Mouse (Mus musculus) lung, embryonic 14.5 days (tissue): ENCODE data around the gene Olfr732. TPM values are rescaled to one million over a fixed set of nuclear protein-coding genes. Genes with fewer than 3 reads are reported as not detected.

ENCODE experiments used
- ATAC-seq: fragments of 200-750 bp; cut with Nextera tagmentation; 2 replicates; pipeline ENCODE4 v1.8.0; 2017; ENCODE audit warnings: mild to moderate bottlenecking, moderate TSS enrichment, moderate library complexity; ENCODE audit not compliant: insufficient read depth
- DNase-seq: peaks from one replicate; pipeline ENCODE4 v3.0.0-alpha.2; 2015
- H3K27ac ChIP-seq: fragments of 300-500 bp; sonication (generic); 2 replicates; pipeline ENCODE4 v1.5.1; 2014; ENCODE audit warnings: low read depth, mild to moderate bottlenecking, moderate library complexity
- H3K27me3 ChIP-seq: fragments of 300-500 bp; sonication (generic); 2 replicates; pipeline ENCODE4 v1.6.1; 2014; ENCODE audit warnings: low read length, control low read depth; ENCODE audit not compliant: insufficient read depth
- H3K36me3 ChIP-seq: fragments of 300-500 bp; sonication (generic); 2 replicates; pipeline ENCODE4 v1.6.1; 2014; ENCODE audit warnings: control low read depth; ENCODE audit not compliant: insufficient read depth
- H3K4me1 ChIP-seq: fragments of 300-500 bp; sonication (generic); 2 replicates; pipeline ENCODE4 v1.6.1; 2014; ENCODE audit warnings: antibody characterized with exemption, control low read depth; ENCODE audit not compliant: insufficient read depth
- H3K4me2 ChIP-seq: fragments of 300-500 bp; sonication (generic); 2 replicates; pipeline ENCODE4 v1.6.1; 2014; ENCODE audit warnings: mild to moderate bottlenecking
- H3K4me3 ChIP-seq: fragments of 300-500 bp; sonication (generic); 2 replicates; pipeline ENCODE4 v1.5.1; 2014; ENCODE audit warnings: low read depth, low read length
- H3K9ac ChIP-seq: fragments of 300-500 bp; sonication (generic); 2 replicates; pipeline ENCODE4 v1.6.1; 2014
- H3K9me3 ChIP-seq: fragments of 300-500 bp; sonication (generic); 2 replicates; pipeline ENCODE4 v1.6.1; 2016; ENCODE audit warnings: low read depth, low read length, control low read depth
- CTCF ChIP-seq: IDR thresholded peaks from 2 replicates; pipeline ENCODE4 v1.5.1; 2016; ENCODE audit warnings: antibody characterized with exemption, low read depth
- WGBS: fragments of 180-500 bp; shearing (Covaris S2); extraction: QIAGEN DNeasy Blood & Tissue Kit; methylation state at CpG from one replicate; pipeline ENCODE4 v1.1.7; 2014; 5-methylcytosine and 5-hydroxymethylcytosine counted together
- polyA plus RNA-seq: library from polyadenylated mRNA; unstranded; fragments of >200 nt; fragmentation: Nextera tagmentation; extraction: Ambion mirVana; gene quantifications from 2 replicates; pipeline ENCODE4 v1.2.1, GENCODE M21; 2014

Gene Olfr732
- not detected in 2 replicates for polyA plus RNA-seq

DNA sequence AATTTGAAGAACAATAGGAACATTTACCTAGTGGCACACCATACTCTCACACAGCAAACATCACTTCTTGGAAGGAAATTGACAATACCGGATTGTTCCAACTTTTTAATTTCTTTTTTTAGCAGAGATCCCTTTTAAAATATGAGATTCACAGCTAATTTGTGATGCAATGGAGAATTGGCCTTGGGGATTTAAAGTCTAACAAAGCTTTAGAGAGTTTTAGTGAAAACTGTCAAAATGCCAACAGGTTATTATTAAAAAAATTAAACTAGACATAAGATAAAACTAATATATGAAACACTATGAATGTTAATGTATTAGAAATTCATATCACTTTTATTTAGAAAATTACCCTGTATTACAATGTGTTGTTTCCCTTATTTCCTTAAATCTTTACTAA is at the start of gene Olfr732:
Gene Olfr732 (minus strand): TSS at position 101 of the 400 bp plus-strand sequence.
- Histone ChIP-seq H3K36me3 (no peaks in the 10 kb centered on the region), H3K27me3 (no peaks in the 10 kb centered on the region), H3K4me2 (no peak within 1 kb of the TSS), H3K9ac (no peak within 1 kb of the TSS), H3K9me3 (no peaks in the 10 kb centered on the region), H3K4me3 (no peak within 1 kb of the TSS), H3K4me1 (no peaks in the 10 kb centered on the region), H3K27ac (no peak within 1 kb of the TSS)
- 86% methylated on average over 1 of the region's 1 CpGs for WGBS
- TF ChIP-seq CTCF = no peak
- ATAC-seq = no peak
- DNase-seq = no peak

DNA sequence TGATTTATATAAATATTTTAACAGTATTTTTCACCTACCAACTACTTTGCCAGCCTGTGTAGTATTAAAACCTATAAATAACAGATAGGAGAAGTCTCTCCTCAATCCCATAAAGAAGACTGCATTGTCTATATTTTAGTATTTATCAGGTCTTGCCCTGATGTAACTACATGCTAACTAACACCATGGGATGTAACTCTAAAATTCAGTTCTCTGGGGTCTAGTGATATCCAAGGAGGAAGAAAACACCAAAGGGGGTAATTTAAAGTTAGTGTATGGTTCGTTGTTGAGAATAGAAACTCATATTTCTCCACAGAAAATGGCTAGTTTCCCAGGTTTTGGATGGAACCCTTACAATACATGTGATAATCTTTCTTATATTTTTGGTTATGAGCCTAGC is 42.7 kb upstream of the Olfr732 start, which contains the start of gene Olfr734:
Gene Olfr734 (minus strand): TSS at position 101 of the 400 bp plus-strand sequence.
- TF ChIP-seq CTCF = no peak
- DNase-seq = no peak
- 58% methylated on average over 1 of the region's 1 CpGs for WGBS
- ATAC-seq = no peak
- no peaks in the 10 kb centered on the region for H3K27me3 ChIP-seq
- H3K4me3 ChIP-seq = no peak within 1 kb of the TSS
- H3K36me3 ChIP-seq = no peaks in the 10 kb centered on the region
- H3K4me1 ChIP-seq = no peaks in the 10 kb centered on the region
- H3K9ac ChIP-seq = no peak within 1 kb of the TSS
- H3K9me3 ChIP-seq = no peaks in the 10 kb centered on the region; the same call in 1 of the 2 replicates
- H3K4me2 ChIP-seq = no peak within 1 kb of the TSS
- no peak within 1 kb of the TSS for H3K27ac ChIP-seq

DNA sequence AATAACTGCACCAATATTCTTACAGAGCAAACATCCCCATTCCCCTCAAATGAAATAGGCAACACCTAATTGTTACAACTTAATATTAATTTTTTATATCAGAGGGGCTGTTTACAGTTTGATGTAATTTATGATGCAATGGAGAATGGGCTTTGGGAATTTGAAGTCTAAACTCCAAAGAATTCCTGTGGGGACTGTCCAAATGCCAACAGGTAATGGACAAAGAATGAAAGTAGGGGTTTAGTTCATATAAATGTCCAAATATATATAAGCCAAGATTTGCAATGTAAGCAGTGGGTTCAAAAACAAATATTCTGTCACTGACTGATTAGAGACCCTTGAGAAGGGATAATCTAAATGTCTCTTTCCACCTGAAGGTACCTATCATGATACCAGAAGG is 17.4 kb upstream of the Olfr732 start, which contains the start of gene Olfr733:
Gene Olfr733 (minus strand): TSS at position 101 of the 400 bp plus-strand sequence.
- Histone ChIP-seq H3K4me3 (no peak within 1 kb of the TSS), H3K9me3 (no peaks in the 10 kb centered on the region), H3K4me1 (no peaks in the 10 kb centered on the region), H3K27ac (no peak within 1 kb of the TSS), H3K27me3 (no peaks in the 10 kb centered on the region), H3K9ac (no peak within 1 kb of the TSS), H3K36me3 (no peaks in the 10 kb centered on the region), H3K4me2 (no peak within 1 kb of the TSS)
- DNase-seq (no peak), ATAC-seq (no peak)
- TF ChIP-seq CTCF = no peak

DNA sequence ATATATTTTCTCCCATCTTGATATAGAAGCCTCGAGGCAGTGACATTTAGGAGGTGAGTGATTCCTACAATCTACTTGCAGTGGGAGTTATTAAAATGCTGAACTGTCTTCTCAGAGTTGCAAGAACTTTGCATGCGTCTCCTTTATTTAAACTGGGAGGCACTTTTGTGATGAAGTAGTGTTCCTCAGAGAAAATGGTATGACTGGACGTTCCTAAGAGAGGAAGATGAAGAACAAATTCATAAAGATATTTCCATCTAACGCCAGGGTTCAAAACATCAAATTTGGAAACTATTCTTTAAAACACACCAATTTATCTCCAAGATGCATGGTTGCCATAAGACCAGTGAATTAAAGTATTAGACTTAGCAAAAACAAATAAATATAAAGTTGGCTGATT is 42.2 kb downstream of the Olfr732 start, which contains the start of gene Olfr731:
Gene Olfr731 (minus strand): TSS at position 101 of the 400 bp plus-strand sequence.
- Histone ChIP-seq H3K36me3 (no peaks in the 10 kb centered on the region), H3K27ac (no peak within 1 kb of the TSS), H3K4me1 (no peaks in the 10 kb centered on the region), H3K4me3 (no peak within 1 kb of the TSS), H3K9ac (no peak within 1 kb of the TSS), H3K9me3 (no peaks in the 10 kb centered on the region), H3K4me2 (no peak within 1 kb of the TSS), H3K27me3 (no peaks in the 10 kb centered on the region)
- TF ChIP-seq CTCF = no peak
- 76% methylated on average over 4 of the region's 4 CpGs for WGBS
- DNase-seq = no peak
- ATAC-seq = no peak

Other genes with a start within 250 kb of the Olfr732 start
- gene Olfr725, start 243.8 kb downstream of the Olfr732 start, polyA plus RNA-seq = not detected in 2 replicates
- gene Olfr726, start 193.3 kb downstream of the Olfr732 start, polyA plus RNA-seq = not detected in 2 replicates
- gene Olfr727, start 161.0 kb downstream of the Olfr732 start, polyA plus RNA-seq = not detected in 2 replicates
- not detected in 2 replicates for gene Olfr728, start 141.5 kb downstream of the Olfr732 start, polyA plus RNA-seq
- not detected in 2 replicates for gene Olfr729, start 131.3 kb downstream of the Olfr732 start, polyA plus RNA-seq
- not detected in 2 replicates for gene Olfr730, start 96.0 kb downstream of the Olfr732 start, polyA plus RNA-seq
- not detected in 2 replicates for gene Olfr731, start 42.3 kb downstream of the Olfr732 start, polyA plus RNA-seq
- not detected in 2 replicates for gene Olfr733, start 17.3 kb upstream of the Olfr732 start, polyA plus RNA-seq
- not detected in 2 replicates for gene Olfr734, start 42.6 kb upstream of the Olfr732 start, polyA plus RNA-seq
- not detected in 2 replicates for gene Olfr735, start 64.7 kb upstream of the Olfr732 start, polyA plus RNA-seq
- not detected in 2 replicates for gene Tlr11, start 73.7 kb upstream of the Olfr732 start, polyA plus RNA-seq
- not detected in 2 replicates for gene Olfr736, start 97.0 kb upstream of the Olfr732 start, polyA plus RNA-seq
- gene Olfr738, start 123.4 kb upstream of the Olfr732 start, polyA plus RNA-seq = not detected in 2 replicates
- not detected in 2 replicates for gene Olfr739, start 134.4 kb upstream of the Olfr732 start, polyA plus RNA-seq
- gene Olfr740, start 161.3 kb upstream of the Olfr732 start, polyA plus RNA-seq = not detected in 2 replicates
- not detected in 2 replicates for gene Olfr741, start 188.5 kb upstream of the Olfr732 start, polyA plus RNA-seq
- not detected in 2 replicates for gene Olfr742, start 219.4 kb upstream of the Olfr732 start, polyA plus RNA-seq
- gene Olfr743, start 237.6 kb upstream of the Olfr732 start, polyA plus RNA-seq = not detected in 2 replicates